Mouse (Mus musculus) cortical plate, adult 2 months (tissue): Measurements from ENCODE around the gene Grid2.

ENCODE experiments used
- CTCF ChIP-seq: fragments of 200-500 bp; IDR thresholded peaks from 2 replicates; pipeline ENCODE4 v1.5.1; 2011; ENCODE audit warnings: mild to moderate bottlenecking, control low read depth, low read length; ENCODE audit not compliant: insufficient read depth; ENCODE audit errors: extremely low read depth
- POLR2A ChIP-seq: fragments of 200-500 bp; IDR thresholded peaks from 2 replicates; pipeline ENCODE4 v1.6.1; 2011; ENCODE audit warnings: mild to moderate bottlenecking, low read length, control low read depth; ENCODE audit not compliant: insufficient read depth; ENCODE audit errors: extremely low read depth

DNA sequence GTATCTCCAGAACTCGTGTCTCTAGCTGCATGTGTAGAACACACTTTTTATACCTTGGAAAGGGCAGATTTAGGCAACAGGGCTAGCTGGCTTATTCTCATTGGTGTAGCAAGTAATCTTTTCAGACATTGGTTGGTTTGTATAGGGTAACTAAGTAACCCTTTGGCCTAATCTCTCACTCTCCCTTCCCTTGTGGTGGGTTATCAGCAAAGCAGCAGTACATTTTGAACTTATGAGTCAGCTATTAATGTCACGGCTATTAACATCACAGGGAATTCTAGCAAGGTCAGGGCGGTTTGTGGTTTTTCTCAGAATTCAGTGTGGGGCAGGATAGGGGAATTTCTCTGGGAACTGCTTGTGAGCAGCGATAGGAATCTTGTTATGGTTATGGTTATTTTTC is 1007.8 kb downstream of the Grid2 start:
- TF ChIP-seq POLR2A (no peak), CTCF (no peak)
